Mouse (Mus musculus) MEL (cell line): ENCODE results near the gene Thada.

Experiments
- EP300 ChIP-seq, 2 experiments: IDR thresholded peaks; 2 replicates each; pipeline ENCODE4 v1.6.1; 2011; ENCODE audit warnings: improper control_type of control experiment in 2 of 2, low read length in 2 of 2, low read depth in 1 of 2, mild to moderate bottlenecking in 1 of 2
- MAX ChIP-seq: IDR thresholded peaks from 2 replicates; pipeline ENCODE4 v1.6.1; 2011; ENCODE audit warnings: low read length, improper control_type of control experiment
- MAZ ChIP-seq: IDR thresholded peaks from 2 replicates; pipeline ENCODE4 v1.6.1; 2012; ENCODE audit warnings: low read depth, mild to moderate bottlenecking, inconsistent platforms, low read length, improper control_type of control experiment
- POLR2A ChIP-seq, 2 experiments: IDR thresholded peaks; 2 replicates each; pipeline ENCODE4 v1.6.1; 2011 to 2012; ENCODE audit warnings: low read length in 2 of 2, mild to moderate bottlenecking in 2 of 2, control low read depth in 1 of 2, improper control_type of control experiment in 1 of 2, low read depth in 1 of 2, moderate library complexity in 1 of 2; ENCODE audit not compliant: control insufficient read depth in 1 of 2, insufficient read depth in 1 of 2, poor library complexity in 1 of 2
- UBTF ChIP-seq: IDR thresholded peaks from 2 replicates; pipeline ENCODE4 v1.6.1; 2012; ENCODE audit warnings: low read depth, mild to moderate bottlenecking, inconsistent platforms, low read length, improper control_type of control experiment, moderate library complexity, borderline replicate concordance; ENCODE audit not compliant: insufficient read depth
- USF2 ChIP-seq, 2 experiments: IDR thresholded peaks; 2 replicates each; pipeline ENCODE4 v1.6.1; 2011 to 2012; ENCODE audit warnings: improper control_type of control experiment in 2 of 2, low read length in 2 of 2, borderline replicate concordance in 1 of 2, inconsistent platforms in 1 of 2, low read depth in 1 of 2, mild to moderate bottlenecking in 1 of 2; ENCODE audit not compliant: insufficient read depth in 1 of 2
- ZC3H11A ChIP-seq: IDR thresholded peaks from 2 replicates; pipeline ENCODE4 v1.6.1; 2012; ENCODE audit warnings: low read depth, mild to moderate bottlenecking, inconsistent platforms, low read length, improper control_type of control experiment

GRCm38 (mm10) chr17:84215264-84215960 lies 250.6 kb downstream of the Thada start:
- no peak for TF ChIP-seq MAX
- no peak for TF ChIP-seq UBTF
- no peak for TF ChIP-seq POLR2A (IDR thresholded peaks at IDR 0.05; ENCODE audit: control insufficient read depth in 1 of 2, insufficient read depth in 1 of 2, low read depth in 1 of 2, low read length in 2 of 2, poor library complexity in 1 of 2)
- TF ChIP-seq ZC3H11A = no peak
- TF ChIP-seq EP300 (IDR thresholded peaks at IDR 0.05; ENCODE audit: low read depth in 1 of 2, low read length in 2 of 2) = no peak
- no peak for TF ChIP-seq MAZ
- TF ChIP-seq USF2 (IDR thresholded peaks at IDR 0.05; ENCODE audit: borderline replicate concordance in 1 of 2, insufficient read depth in 1 of 2, low read depth in 1 of 2, low read length in 2 of 2) = no peak
